Mouse (Mus musculus) ovary, postnatal 10 days (tissue): ENCODE results near the gene Pbx1.

Experiments
- DNase-seq: peaks from one replicate; pipeline ENCODE4 v3.0.0; 2022; ENCODE audit warnings: low spot score

Pbx1 gene

GRCm38 (mm10) chr1:168167781-168168180 is 264.3 kb downstream of the Pbx1 start:
- no peak for DNase-seq

- no peak for DNase-seq
These were observed 265.2 kb downstream of the Pbx1 start for GRCm38 (mm10) chr1:168166841-168167240.

GRCm38 (mm10) chr1:168164945-168165344 is 267.1 kb downstream of the Pbx1 start:
- no peak for DNase-seq

GRCm38 (mm10) chr1:168163521-168164233 is 268.4 kb downstream of the Pbx1 start:
- DNase-seq = no peak

- no peak for DNase-seq
These were observed 292.9 kb downstream of the Pbx1 start for GRCm38 (mm10) chr1:168139138-168139682.

GRCm38 (mm10) chr1:168138669-168139068 is 293.4 kb downstream of the Pbx1 start:
- no peak for DNase-seq

- DNase-seq = no peak
These were observed 294.2 kb downstream of the Pbx1 start for GRCm38 (mm10) chr1:168137890-168138289.

- no peak for DNase-seq
These were observed 296.5 kb downstream of the Pbx1 start for GRCm38 (mm10) chr1:168135545-168135944.

GRCm38 (mm10) chr1:168133696-168134095 is 298.4 kb downstream of the Pbx1 start:
- no peak for DNase-seq

- no peak for DNase-seq
These were observed 304.1 kb downstream of the Pbx1 start for GRCm38 (mm10) chr1:168128004-168128403.

- no peak for DNase-seq
These were observed 307.2 kb downstream of the Pbx1 start for GRCm38 (mm10) chr1:168124643-168125490.

GRCm38 (mm10) chr1:168118077-168118476 is 314.0 kb downstream of the Pbx1 start:
- DNase-seq = no peak

GRCm38 (mm10) chr1:168117367-168117766 is 314.7 kb downstream of the Pbx1 start:
- no peak for DNase-seq

- no peak for DNase-seq
These were observed 322.3 kb downstream of the Pbx1 start for GRCm38 (mm10) chr1:168109797-168110196.

- no peak for DNase-seq
These were observed 328.2 kb downstream of the Pbx1 start for GRCm38 (mm10) chr1:168103821-168104220.

GRCm38 (mm10) chr1:168101514-168101913 is 330.6 kb downstream of the Pbx1 start:
- no peak for DNase-seq

- DNase-seq = no peak
These were observed 333.3 kb downstream of the Pbx1 start for GRCm38 (mm10) chr1:168098806-168099205.

- no peak for DNase-seq
These were observed 337.4 kb downstream of the Pbx1 start for GRCm38 (mm10) chr1:168094671-168095070.

- no peak for DNase-seq
These were observed 339.0 kb downstream of the Pbx1 start for GRCm38 (mm10) chr1:168093044-168093443.

GRCm38 (mm10) chr1:168091627-168092026 is 340.4 kb downstream of the Pbx1 start:
- no peak for DNase-seq

- DNase-seq = no peak
These were observed 343.4 kb downstream of the Pbx1 start for GRCm38 (mm10) chr1:168088680-168089079.

- no peak for DNase-seq
These were observed 352.7 kb downstream of the Pbx1 start for GRCm38 (mm10) chr1:168079394-168079767.
